Mouse (Mus musculus) right cerebral cortex, adult 18-20 months (tissue): ENCODE data around the gene Cela3b.

Experiments
- DNase-seq: peaks from one replicate; pipeline ENCODE4 v3.0.0; 2022; ENCODE audit warnings: mixed read lengths

Gene Cela3b

DNA sequence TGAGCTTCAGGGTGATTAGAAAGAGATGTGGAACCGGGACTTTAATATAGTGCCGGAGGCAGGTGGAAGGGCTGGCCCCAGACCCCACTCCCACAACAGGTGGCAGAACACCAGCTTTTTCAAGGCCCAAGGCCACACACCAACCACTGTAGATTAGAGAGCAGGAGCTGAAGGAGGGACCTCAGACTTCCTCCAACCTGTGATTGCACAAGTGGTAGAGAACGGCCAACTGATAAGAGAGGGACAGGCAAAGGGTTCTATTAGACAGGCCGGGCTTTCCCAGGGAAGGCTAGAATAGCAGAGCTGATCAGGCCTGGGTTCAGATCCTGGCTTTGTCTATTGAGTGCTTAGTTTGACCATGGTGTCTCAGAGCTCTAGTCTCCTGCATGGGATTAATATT lies at the start of gene Cela3b:
Gene Cela3b (minus strand): TSS at position 39 of the 400 bp plus-strand sequence.
- no peak for DNase-seq

DNA sequence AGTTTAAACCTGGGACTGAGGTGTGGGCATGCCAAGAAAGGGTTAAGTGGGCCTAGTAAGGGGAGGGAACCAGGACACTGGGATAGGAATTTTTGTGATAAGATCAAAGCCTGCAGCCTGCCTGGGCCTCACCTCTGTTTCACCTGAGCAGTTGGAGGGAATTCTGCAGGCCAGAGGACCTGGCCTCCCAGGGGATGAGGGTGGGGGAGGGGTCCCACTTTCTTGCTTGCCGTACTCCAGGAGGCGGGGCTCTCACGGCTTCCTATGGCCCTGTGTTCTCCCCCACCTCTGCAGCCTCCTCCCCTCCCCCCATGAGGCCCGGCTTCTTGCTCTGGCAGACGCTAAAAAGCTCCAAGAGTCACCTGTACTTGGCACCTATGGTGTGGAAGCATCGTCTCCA lies 49.4 kb upstream of the Cela3b start:
- no peak for DNase-seq

DNA sequence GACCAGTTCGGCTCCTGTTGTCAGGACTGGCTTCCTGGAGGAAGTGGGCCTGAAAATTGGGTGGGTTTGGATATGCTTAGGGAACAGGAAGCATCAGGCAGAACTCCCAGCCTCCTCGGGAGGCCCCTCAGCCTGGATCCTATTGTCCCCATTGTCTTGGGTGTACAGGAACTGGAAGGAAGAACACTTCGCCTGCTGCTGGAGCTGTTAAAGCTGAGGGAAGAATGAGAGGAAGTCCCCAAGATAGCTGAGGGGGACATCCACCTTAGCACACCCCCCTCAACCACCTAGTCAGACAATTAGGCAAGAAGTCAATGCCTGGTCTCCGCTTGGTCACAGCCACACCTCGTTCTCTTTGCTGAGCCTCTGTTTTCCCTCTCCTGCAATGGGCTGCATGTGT lies 48.0 kb upstream of the Cela3b start:
- no peak for DNase-seq

DNA sequence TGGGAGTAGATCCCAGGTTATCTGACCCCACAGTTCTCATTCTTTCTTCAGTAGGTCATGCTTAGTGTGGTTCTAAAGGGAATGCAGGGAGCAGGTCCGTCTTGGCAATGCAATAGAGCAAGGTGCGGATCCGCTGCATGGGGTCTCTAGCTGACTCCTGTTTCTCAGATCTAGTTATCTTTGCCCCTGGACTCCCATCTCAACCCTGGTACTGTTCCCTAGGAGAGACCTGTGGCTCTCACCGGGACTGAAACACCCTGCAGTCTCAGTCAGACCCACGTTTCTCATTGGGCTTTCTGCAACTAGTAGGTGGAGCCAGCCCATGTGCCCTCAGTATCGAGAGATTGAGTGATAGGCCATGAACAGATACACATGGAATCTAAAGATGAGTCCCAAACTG lies 47.3 kb upstream of the Cela3b start:
- no peak for DNase-seq

DNA sequence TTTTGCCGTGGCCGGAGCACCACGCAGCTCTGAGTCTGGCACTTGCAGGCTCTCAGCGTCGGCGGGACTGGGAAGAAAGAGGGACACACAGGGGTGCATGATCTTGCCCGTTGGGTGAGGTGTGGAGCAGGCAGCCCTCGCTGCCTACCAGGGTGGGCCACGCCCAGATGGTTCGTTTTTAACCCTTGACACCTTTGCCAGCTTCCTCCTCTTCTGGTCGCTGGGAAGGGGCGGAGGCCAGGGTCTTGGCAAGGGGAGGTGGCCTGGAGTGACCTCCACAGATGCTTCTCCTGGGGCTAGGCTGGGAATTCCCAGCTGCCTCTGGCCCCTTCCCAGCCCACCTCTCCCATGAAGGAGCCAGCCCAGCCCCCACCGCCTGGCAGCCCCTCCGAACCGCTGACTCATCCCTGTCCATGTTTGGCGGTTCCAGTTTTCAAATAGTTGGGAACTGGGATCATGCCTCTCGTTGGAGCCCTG lies 46.5 kb upstream of the Cela3b start:
- no peak for DNase-seq

DNA sequence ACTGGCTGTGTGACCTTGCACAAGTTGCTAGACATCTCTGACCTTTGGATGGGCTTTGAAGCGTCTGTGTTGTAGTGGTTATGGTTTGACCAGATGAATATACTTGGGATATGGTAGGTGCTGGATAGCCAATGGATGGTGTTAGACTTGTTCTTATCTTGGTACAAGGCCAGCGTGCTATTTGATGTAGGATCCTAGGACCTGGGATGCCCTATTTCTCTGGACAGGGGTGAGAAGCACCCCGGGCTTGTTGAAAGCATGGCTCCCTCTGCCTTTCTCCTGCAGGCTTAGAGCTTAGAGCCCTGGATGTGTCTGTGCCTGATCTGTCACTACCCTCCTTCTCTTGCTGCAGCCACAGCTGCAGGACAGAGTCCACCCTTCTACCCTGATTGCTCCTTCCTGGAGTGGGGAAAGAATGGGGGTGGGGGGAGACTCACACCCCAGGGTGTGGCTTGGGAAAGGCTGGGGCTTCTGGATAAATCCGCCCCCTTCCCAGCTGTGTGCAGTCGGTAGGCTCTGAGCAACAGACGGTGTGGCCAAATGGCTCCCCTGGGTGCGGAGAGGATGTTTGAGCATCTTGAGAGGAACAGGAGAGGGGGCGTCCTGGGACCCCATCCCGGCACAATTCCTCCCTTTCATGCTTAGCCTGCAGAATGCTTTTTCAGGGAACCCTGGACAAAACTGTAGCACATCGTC lies 45.9 kb upstream of the Cela3b start:
- peak; percentile 40 for DNase-seq

DNA sequence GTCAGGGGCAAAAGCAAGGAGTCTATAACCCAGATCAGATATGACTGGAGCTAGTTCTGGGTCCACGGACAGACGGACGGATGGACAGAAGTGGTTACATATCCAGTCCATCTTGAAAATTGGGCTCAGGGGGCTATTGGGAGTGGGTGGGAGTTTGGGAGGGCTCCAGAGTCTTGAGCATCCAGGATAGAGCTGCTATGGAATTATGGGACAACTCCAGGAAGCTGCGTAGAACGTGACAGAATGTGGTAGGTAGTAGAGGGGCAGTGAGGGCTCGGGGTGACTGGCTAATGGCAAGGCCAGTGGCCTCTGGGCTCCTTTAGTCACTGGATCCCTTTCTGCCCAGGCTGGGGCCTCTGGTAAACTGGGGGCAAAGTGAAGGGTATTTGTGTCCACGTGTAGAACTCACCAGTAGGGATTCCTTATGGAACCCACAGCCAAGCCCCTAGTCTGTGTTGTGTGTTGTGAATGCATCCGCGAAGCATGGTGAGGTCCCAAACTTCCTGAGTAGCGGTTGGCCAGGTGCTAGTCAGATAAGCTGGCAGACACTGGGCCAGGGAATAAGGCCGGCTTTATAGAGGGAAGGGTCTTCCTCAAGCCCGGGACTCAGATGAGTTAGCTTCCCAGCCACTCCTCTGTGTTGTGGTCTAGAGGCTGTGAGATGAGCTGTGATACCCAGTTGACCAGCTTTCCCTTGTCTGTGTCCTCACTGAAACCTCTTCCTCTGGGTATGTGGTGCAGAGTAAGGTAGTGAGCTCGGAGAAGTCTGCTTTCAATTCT lies 45.1 kb upstream of the Cela3b start:
- DNase-seq: no peak

DNA sequence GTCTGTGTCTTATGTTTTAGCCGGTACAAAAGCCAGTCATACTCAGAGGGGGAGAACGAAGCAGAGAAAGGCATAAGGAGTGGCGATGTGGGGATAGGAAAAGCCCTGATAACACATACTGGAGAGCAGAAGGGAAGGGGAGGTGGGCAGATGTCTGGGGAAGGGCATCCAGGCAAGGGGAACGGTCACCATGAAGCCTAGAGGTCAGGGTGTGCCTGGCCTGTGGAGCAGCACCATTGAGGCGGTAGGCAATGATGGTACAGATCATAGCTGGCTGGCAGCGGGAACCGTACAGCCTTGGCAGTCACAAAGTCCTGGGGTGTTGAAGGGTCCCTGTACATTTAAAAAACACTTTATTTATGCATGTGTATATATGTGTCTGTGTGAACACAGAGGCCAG lies 44.4 kb upstream of the Cela3b start:
- no peak for DNase-seq

DNA sequence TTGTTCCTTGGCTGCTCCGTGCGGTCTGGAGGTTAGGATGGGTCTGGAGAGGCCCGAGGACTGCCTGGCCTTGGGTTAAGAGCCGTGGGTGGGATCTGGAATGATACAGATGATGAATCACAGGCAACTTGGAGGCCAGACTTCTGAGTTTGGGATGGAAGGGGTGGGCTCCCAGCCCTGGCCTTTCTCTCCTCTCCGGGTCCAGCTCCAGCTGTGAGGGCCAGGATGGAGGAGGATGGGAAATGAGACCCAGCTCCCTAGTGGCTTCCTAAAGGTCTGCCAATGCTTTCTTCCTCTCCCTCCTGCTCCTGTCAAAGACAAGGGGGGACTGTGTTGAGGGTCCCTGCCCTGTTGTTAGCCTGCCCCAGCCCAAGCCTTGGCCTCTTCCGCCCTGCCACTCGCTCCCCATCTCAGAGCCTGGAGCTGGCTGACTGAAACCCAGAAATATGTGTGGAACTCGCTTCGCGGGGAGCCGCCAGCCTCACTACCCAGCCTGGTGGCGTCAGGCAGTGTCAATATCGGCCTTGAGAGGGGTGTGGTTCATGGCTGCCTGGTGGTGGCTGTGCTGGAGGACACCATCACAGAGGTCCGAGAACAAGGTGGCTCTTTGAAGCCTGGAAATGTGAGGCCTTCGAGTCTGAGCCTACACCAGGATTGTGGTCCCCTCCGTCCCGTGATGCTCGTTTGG lies 43.5 kb upstream of the Cela3b start:
- no peak for DNase-seq

DNA sequence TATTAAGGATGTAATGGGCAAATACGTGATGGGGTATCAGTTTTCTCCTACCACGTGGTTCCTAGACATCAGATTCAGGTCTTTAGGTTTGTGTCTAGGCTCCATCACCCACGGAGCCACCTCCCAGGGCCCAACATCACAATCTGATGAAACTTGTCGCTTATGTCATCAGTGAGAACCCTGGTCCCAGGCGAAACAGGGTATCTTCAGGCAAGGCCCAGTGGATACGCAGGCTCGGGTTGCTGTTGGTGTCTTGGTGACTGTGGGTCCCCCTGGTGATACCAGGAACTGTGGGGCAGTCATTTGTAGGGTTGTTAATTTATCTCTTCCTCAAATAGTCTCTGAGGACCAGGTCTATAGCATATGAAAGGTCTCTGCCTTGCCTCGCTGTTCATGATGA lies 42.9 kb upstream of the Cela3b start:
- DNase-seq: no peak

DNA sequence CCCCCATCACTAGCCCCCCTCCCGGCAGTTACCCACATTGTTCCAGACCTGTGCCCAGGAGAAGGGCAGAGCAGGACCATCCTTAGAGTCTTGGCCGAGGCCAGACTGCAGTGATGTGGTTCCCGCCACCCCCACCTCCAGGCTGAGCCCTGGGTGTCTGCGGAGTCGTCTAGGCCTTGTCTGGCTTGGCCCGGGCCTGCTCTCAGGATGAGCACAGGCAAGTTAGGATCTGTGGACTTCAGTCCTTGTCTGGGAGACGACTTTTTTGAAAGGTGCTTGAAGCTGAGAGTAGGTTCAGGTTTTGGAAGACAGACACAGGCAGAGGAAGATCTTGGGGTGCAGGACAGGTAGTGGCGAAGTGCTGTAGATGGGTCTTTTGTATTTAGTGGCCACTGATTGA lies 41.0 kb upstream of the Cela3b start:
- no peak for DNase-seq

DNA sequence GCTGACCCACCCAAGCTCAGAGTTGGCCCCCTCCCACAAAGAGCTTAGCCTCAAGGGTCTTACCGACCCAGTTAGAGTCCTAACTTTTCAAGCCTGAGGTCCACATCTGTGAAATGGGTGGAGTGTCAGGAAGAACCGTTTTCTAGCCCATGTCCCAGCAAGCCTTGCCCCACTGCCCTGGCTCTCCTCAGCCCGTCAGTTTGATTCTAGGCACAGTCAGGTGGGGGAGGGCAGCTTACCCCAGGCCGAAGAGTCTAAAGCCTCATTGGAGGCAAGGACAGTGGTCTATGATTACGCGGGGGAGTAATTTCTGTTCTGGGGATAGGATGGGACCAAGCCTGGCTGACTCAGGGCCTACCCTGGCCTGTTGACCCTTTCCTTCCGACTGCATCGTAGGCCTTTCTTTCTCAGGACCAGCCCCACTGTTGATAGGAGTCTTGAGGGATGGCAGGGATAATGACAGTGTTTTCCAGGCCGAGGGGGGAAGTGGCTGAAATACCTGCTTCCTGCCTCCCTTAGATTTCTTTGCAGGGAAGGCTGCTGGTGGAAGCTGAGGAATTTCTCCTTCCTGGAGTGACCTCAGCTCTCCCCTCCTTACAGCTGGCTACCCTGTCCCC lies 40.5 kb upstream of the Cela3b start:
- DNase-seq: no peak

DNA sequence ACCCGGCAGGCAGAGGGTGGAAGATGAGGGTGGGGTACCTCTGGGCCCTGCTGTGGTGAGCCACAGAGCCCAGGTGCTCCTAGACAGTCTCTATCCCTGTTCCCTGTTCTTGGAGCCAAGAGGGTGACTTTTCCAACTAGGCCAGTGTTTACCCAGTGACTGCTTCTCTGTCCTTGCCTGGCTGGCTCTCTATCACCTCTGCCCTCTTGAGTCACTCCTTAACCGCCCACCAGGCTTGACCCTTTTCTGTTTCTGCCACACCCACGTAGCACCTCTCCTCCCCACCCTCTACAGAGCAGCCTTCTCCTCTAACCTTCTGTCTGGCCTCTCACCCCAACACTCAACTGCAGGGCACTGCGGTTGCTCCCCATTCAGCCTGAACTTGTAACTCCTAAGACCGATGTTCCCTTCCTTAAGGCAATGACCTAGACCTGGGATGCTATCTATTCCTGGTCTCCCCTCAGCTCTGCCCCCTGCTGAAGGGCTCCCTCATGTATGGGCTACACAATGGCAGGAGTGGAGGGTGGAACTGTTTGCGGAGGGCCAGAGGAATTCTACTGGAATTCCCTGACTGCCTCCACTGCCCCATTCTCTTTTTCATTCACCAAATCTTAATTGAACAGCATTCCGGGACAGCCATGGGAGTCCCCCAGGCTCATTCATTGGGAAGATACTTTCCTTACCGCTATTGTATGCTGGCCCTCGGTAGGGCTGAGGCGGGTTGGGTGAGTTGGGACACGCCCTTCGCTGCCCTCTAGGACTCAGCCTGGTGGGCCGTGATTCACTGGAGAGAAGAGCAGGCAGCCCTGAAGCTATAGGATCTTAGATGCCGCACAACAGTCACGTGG lies 39.7 kb upstream of the Cela3b start:
- DNase-seq: no peak

DNA sequence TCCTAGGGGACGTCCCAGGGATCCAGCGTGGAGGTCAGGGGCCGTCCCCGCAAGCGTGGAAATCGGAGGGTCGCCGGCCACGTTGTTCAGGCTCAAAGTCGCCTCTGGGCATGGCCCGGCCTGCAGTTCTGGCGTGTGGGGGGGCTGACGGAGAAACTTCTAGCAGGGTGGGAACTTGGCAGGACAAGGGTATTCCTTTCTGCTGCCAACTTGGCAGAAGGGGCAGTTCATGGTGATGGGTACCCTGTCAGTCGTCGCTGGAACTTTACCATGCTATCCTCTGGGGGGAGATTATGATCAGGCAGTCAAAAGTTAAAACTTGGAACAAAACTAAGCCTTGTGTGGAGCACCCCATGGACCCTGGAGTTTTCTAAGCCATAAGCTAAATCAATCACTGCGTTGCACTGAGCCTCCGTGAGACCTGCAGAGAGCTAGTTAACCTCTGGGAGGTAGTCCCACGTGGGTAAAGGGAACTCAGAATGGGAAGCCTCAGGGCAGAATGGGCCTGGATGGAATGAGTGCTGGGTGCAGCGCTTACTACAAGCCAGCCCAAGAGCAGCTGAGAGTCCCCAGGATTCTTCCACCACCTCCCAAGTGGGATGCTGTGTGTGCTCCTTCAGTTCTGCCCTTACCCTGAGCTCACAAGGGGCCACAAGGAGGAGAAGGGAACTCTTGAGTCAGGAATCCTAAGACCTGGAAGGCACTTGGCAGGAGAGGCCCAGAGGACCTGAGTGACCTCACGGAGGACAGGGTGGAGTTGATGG lies 38.9 kb upstream of the Cela3b start:
- no peak for DNase-seq

DNA sequence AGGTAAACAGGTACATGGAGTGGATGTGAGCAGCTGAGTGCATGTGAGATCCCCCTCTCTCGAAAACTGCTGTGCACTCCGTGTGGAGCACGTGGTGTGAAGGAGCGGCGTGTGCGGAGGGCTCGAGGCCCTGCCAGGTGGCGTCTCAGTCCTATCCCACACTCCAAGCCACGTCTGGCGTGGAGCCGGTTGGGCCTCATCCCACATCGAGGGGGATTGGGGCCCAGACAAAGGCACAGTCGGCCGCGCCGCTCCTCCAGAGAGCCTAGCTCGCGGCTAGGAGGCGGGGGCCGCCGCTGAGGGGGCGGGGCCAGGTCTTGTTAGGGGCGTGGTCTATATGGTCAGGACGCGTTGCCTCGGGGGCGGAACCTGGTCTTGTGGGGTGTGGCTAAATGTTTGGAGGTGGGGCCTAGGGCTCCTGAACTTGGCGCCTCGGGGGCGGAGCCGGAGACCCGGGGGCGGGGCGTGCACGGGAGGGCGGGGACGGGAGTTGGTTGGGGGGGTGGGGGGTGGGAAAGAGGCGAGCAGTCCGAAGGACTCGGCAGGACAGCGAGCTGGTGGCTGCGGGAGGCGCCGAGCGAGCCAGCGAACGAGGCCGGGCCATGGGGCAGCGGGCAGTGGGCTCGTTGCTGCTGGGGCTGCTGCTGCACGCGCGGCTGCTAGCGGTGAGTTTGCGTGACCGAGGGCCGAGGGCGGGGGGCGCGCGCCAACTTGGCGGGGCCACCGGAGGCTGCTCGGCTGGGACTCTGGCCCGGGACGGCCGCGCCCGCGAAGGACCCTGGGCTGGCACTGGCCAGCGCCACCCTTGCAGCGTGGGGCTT lies 38.1 kb upstream of the Cela3b start, which contains the start of gene Hspg2:
Gene Hspg2 (plus strand): TSS at position 510 of the 821 bp plus-strand sequence.
- peak; percentile 76 for DNase-seq

DNA sequence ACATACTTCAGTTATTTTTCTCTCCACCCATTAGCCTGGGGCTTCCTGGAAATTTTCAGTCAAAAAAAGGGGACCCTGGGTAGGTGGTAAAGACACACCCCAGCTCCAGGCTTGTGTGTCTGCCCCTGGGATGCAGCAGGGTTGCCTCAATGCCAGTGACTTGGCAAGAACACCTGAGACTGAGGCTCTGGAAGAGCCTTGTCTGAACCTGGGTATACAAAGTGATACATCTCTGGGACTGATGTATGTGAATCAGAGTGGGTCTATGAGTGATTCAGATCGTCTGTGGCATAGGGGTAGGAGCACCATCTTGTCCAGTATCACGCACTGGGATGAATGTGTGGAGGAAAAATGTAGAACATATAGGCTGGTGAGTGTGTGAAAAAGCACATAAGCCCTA lies 37.2 kb upstream of the Cela3b start:
- DNase-seq: no peak

DNA sequence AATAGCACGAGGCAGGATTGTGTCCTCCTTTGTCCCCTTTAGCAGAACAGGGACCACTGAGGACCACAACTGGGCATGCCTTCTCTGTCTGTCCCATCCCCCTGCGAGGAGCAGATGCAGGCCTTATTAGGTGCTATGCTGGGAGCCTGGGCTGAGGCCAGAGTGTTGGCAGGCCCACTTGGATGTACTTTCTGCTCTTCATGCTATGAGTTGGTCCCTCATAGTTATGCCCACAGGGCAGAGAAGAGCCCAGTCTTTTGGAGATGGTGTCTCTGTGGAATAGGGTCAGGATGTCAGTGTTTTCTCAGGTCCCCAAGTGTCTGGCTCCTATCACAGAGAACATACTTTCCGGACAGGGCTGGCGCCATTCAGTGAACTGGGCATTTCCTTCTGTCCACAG lies 36.7 kb upstream of the Cela3b start:
- DNase-seq: no peak

DNA sequence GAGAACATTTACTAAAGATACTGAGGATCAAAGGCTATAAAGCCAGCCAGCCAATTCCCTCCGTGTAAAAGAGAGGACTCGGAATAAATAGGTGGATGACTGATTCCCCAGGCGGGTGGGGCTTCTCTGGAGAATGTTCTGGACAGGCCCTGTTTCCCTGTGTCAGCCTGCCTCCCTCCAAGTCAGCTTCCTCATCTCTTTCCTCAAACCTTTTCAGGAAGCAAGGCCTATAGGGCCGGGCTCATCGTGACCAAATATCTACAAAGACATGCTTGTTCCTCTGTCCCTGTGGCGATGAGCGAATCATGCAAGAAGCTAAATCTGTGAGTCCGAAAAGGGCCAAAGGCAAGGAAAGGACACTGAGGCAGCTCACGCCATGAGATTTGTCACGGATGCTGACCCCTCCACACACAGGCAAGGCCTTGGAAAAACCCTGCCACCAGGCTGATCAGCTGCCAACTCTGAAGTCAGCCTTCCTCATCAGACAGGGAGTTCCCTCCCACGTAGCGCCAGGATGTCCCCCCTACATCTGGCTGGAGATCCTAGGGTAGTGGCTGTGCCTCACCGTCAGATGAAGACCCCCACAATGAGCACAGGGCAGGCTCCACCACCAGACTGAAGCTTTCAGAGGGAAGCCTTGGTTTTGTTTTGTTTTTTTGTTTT lies 34.9 kb upstream of the Cela3b start:
- DNase-seq: no peak

DNA sequence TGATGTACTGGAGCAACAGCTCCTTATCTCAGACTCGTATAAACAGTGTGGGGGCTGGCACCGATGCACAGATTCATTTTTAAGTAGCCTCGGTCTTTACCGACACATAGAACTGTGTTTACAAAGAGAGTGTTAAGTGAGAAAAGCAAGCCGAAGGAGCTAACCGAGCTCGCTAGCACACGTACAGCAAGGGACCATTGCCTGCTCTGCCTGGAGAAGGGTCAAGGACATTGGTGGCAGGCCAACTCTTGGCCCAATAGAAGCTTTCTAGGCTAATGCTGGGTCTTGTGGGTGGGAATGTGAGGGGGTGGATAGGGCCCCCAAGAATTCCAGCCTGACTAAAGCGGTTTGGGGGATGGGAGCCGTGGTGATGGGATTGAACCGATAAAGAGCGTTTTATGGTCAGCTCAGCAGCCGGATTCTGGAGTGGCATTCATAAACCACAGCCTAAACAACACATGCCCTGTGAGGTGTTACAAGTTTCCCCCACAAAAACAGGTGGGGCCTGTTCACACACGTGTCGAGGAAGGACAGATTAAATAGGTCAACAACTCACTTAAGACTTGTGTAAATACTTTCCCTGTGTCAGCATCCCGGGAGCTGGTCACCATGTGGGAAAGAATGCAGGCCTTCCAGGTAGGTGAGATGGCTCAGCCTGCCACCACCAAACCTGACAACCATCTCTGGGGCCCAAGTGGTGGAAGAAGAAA lies 31.8 kb upstream of the Cela3b start:
- no peak for DNase-seq
